Mouse (Mus musculus) lung, embryonic 14.5 days (tissue): ENCODE measurements around the gene Ahnak2. TPM values are rescaled to one million over a fixed set of nuclear protein-coding genes. Genes with fewer than 3 reads are reported as not detected.

Experiments used
- ATAC-seq: fragments of 200-750 bp; cut with Nextera tagmentation; 2 replicates; pipeline ENCODE4 v1.8.0; 2017; ENCODE audit warnings: mild to moderate bottlenecking, moderate TSS enrichment, moderate library complexity; ENCODE audit not compliant: insufficient read depth
- DNase-seq: peaks from one replicate; pipeline ENCODE4 v3.0.0-alpha.2; 2015
- H3K27ac ChIP-seq: fragments of 300-500 bp; sonication (generic); 2 replicates; pipeline ENCODE4 v1.5.1; 2014; ENCODE audit warnings: low read depth, mild to moderate bottlenecking, moderate library complexity
- H3K27me3 ChIP-seq: fragments of 300-500 bp; sonication (generic); 2 replicates; pipeline ENCODE4 v1.6.1; 2014; ENCODE audit warnings: low read length, control low read depth; ENCODE audit not compliant: insufficient read depth
- H3K36me3 ChIP-seq: fragments of 300-500 bp; sonication (generic); 2 replicates; pipeline ENCODE4 v1.6.1; 2014; ENCODE audit warnings: control low read depth; ENCODE audit not compliant: insufficient read depth
- H3K4me1 ChIP-seq: fragments of 300-500 bp; sonication (generic); 2 replicates; pipeline ENCODE4 v1.6.1; 2014; ENCODE audit warnings: antibody characterized with exemption, control low read depth; ENCODE audit not compliant: insufficient read depth
- H3K4me2 ChIP-seq: fragments of 300-500 bp; sonication (generic); 2 replicates; pipeline ENCODE4 v1.6.1; 2014; ENCODE audit warnings: mild to moderate bottlenecking
- H3K4me3 ChIP-seq: fragments of 300-500 bp; sonication (generic); 2 replicates; pipeline ENCODE4 v1.5.1; 2014; ENCODE audit warnings: low read depth, low read length
- H3K9ac ChIP-seq: fragments of 300-500 bp; sonication (generic); 2 replicates; pipeline ENCODE4 v1.6.1; 2014
- H3K9me3 ChIP-seq: fragments of 300-500 bp; sonication (generic); 2 replicates; pipeline ENCODE4 v1.6.1; 2016; ENCODE audit warnings: low read depth, low read length, control low read depth
- CTCF ChIP-seq: IDR thresholded peaks from 2 replicates; pipeline ENCODE4 v1.5.1; 2016; ENCODE audit warnings: antibody characterized with exemption, low read depth
- WGBS: fragments of 180-500 bp; shearing (Covaris S2); extraction: QIAGEN DNeasy Blood & Tissue Kit; methylation state at CpG from one replicate; pipeline ENCODE4 v1.1.7; 2014; 5-methylcytosine and 5-hydroxymethylcytosine counted together
- polyA plus RNA-seq: library from polyadenylated mRNA; unstranded; fragments of >200 nt; fragmentation: Nextera tagmentation; extraction: Ambion mirVana; gene quantifications from 2 replicates; pipeline ENCODE4 v1.2.1, GENCODE M21; 2014

Gene Ahnak2
- polyA plus RNA-seq, 1 experiment from 2014 or later: 0.61 TPM

- no peak for TF ChIP-seq CTCF
- Histone ChIP-seq H3K27me3 (no peaks in the 10 kb centered on the region), H3K4me3 (peak overlapping the region; percentile 64; the same call in 1 of the 2 replicates), H3K4me2 (peak overlapping the region; percentile 99), H3K27ac (no peak overlapping the region), H3K4me1 (0 out of 2 replicates have a peak, but pooled peaks cover 3% of the 10 kb centered on the region), H3K9ac (no peak overlapping the region), H3K9me3 (no peaks in the 10 kb centered on the region), H3K36me3 (peaks cover 11% of the 10 kb centered on the region)
- DNase-seq (no peak), ATAC-seq (no peak)
- 55% methylated on average over 19 of the region's 19 CpGs for WGBS
These were observed 7.8 kb upstream of the Ahnak2 start for GRCm38 (mm10) chr12:112810092-112810885.

- peak overlapping the region; percentile 64 for H3K4me3 ChIP-seq
- H3K4me1 ChIP-seq: 0 out of 2 replicates have a peak, but pooled peaks cover 3% of the 10 kb centered on the region
- H3K9me3 ChIP-seq: no peaks in the 10 kb centered on the region
- no peak for TF ChIP-seq CTCF
- H3K9ac ChIP-seq: peak overlapping the region; percentile 57
- H3K4me2 ChIP-seq: peak overlapping the region; percentile 99
- no peak overlapping the region for H3K27ac ChIP-seq
- H3K36me3 ChIP-seq: 0 out of 2 replicates have a peak, but pooled peaks cover 4% of the 10 kb centered on the region
- ATAC-seq (no peak), DNase-seq (no peak)
- H3K27me3 ChIP-seq: no peaks in the 10 kb centered on the region
- 19% methylated on average over 8 of the region's 8 CpGs for WGBS
These were observed 7.2 kb upstream of the Ahnak2 start for GRCm38 (mm10) chr12:112809641-112810040.

- DNase-seq: peak; percentile 98
- 1% methylated on average over 64 of the region's 64 CpGs for WGBS
- Histone ChIP-seq H3K4me2 (peak within 1 kb of the TSS; percentile 99), H3K4me3 (peak within 1 kb of the TSS; percentile 64), H3K36me3 (no peaks in the 10 kb centered on the region), H3K9me3 (no peaks in the 10 kb centered on the region), H3K27ac (no peak within 1 kb of the TSS), H3K4me1 (0 out of 2 replicates have a peak, but pooled peaks cover 3% of the 10 kb centered on the region), H3K27me3 (no peaks in the 10 kb centered on the region), H3K9ac (peak within 1 kb of the TSS; percentile 57)
- ATAC-seq: peak; percentile 91
- peak; percentile 68 for TF ChIP-seq CTCF
These were observed 6.3 kb upstream of the Ahnak2 start, which contains the start of gene Clba1 for GRCm38 (mm10) chr12:112808587-112809364. TSS of gene Clba1 (plus strand) at chr12:112808937.

- peak overlapping the region; percentile 99 for H3K4me2 ChIP-seq
- peak; percentile 30; the same call in 1 of the 2 replicates for ATAC-seq
- peak overlapping the region; percentile 57 for H3K9ac ChIP-seq
- 0 out of 2 replicates have a peak, but pooled peaks cover 3% of the 10 kb centered on the region for H3K4me1 ChIP-seq
- H3K36me3 ChIP-seq: no peaks in the 10 kb centered on the region
- no peak for TF ChIP-seq CTCF
- 65% methylated on average over 5 of the region's 5 CpGs for WGBS
- peak overlapping the region; percentile 64 for H3K4me3 ChIP-seq
- no peak overlapping the region for H3K27ac ChIP-seq
- H3K27me3 ChIP-seq: peaks cover under 1% of the 10 kb centered on the region; the same call in 1 of the 2 replicates
- H3K9me3 ChIP-seq: no peaks in the 10 kb centered on the region
- no peak for DNase-seq
These were observed 5.7 kb upstream of the Ahnak2 start for GRCm38 (mm10) chr12:112808212-112808586.

- no peaks in the 10 kb centered on the region for H3K36me3 ChIP-seq
- ATAC-seq (no peak), DNase-seq (no peak)
- peak overlapping the region; percentile 57; the same call in 1 of the 2 replicates for H3K9ac ChIP-seq
- H3K27me3 ChIP-seq: peaks cover 4% of the 10 kb centered on the region; the same call in 1 of the 2 replicates
- H3K9me3 ChIP-seq: no peaks in the 10 kb centered on the region
- no peak overlapping the region for H3K4me2 ChIP-seq
- 0 out of 2 replicates have a peak, but pooled peaks cover 3% of the 10 kb centered on the region for H3K4me1 ChIP-seq
- 82% methylated on average over 4 of the region's 4 CpGs for WGBS
- no peak for TF ChIP-seq CTCF
- H3K4me3 ChIP-seq: no peak overlapping the region
- H3K27ac ChIP-seq: no peak overlapping the region
These were observed 5.3 kb upstream of the Ahnak2 start for GRCm38 (mm10) chr12:112807796-112808195.

- no peaks in the 10 kb centered on the region for H3K36me3 ChIP-seq
- no peak for ATAC-seq
- WGBS: 63% methylated on average over 6 of the region's 6 CpGs
These were observed 3.6 kb upstream of the Ahnak2 start for GRCm38 (mm10) chr12:112806044-112806443.

GRCm38 (mm10) chr12:112804046-112804445 is 1.6 kb upstream of the Ahnak2 start:
- TF ChIP-seq CTCF: no peak
- H3K9ac ChIP-seq: no peak overlapping the region
- no peak overlapping the region for H3K27ac ChIP-seq
- 29% methylated on average over 13 of the region's 13 CpGs for WGBS
- H3K4me2 ChIP-seq: no peak overlapping the region
- no peak overlapping the region for H3K4me3 ChIP-seq
- DNase-seq (peak; percentile 47), ATAC-seq (no peak)
- H3K27me3 ChIP-seq: peaks cover 23% of the 10 kb centered on the region
- H3K4me1 ChIP-seq: 0 out of 2 replicates have a peak, but pooled peaks cover 4% of the 10 kb centered on the region
- H3K9me3 ChIP-seq: no peaks in the 10 kb centered on the region
- H3K36me3 ChIP-seq: no peaks in the 10 kb centered on the region

More at GRCm38 (mm10) chr12:112806044-112806443, 3.6 kb upstream of the Ahnak2 start:
- Histone ChIP-seq H3K9me3 (no peaks in the 10 kb centered on the region), H3K4me3 (no peak overlapping the region), H3K27me3 (peaks cover 18% of the 10 kb centered on the region), H3K9ac (no peak overlapping the region), H3K4me1 (0 out of 2 replicates have a peak, but pooled peaks cover 7% of the 10 kb centered on the region), H3K4me2 (no peak overlapping the region), H3K27ac (no peak overlapping the region)
- TF ChIP-seq CTCF: no peak
- no peak for DNase-seq
